ENCODE assay signal across 20 mouse cellular contexts in genomic region chrX:12771561-12771960, GRCm38 (mm10). TPM values are rescaled to one million over a fixed set of nuclear protein-coding genes. Genes with fewer than 3 reads are reported as not detected.
A peak's percentile ranks its signal among the peaks of the same experiment; 100 is the strongest.
DNase-seq lines count a peak whose midpoint lies in the region; ATAC-seq lines count a peak whose summit lies in the region.
"Had no signal": no experiment of that assay in that cellular context is flagged by ENCODE, and none has a peak within 500 bp of the region (broad histone marks: within the 10 kb centered on the region; RNA-seq: fewer than 3 reads in every experiment).

No protein-coding gene starts in this region.

- no peak overlapping the region for H3K9ac ChIP-seq in kidney, embryonic 16.5 days (replicated peaks; ENCODE audit: low read length)
- H3K9ac ChIP-seq in neural tube, embryonic 15.5 days (replicated peaks), result no peak overlapping the region
- H3K9ac ChIP-seq: embryonic facial prominence, embryonic 15.5 days; midbrain, embryonic 13.5 days; neural tube, embryonic 13.5 days had no signal

- H3K4me3 ChIP-seq in kidney, embryonic 16.5 days (ENCODE audit: low read length), result no peak overlapping the region
- H3K4me3 ChIP-seq in neural tube, embryonic 15.5 days (replicated peaks), result no peak overlapping the region
- H3K4me3 ChIP-seq: embryonic facial prominence, embryonic 15.5 days; midbrain, embryonic 13.5 days; neural tube, embryonic 13.5 days had no signal

- H3K9me3 ChIP-seq in kidney, embryonic 16.5 days (ENCODE audit: low read length), result no peaks in the 10 kb centered on the region
- H3K9me3 ChIP-seq in neural tube, embryonic 15.5 days (replicated peaks), result no peaks in the 10 kb centered on the region
- H3K9me3 ChIP-seq: embryonic facial prominence, embryonic 15.5 days; G1E; midbrain, embryonic 13.5 days; neural tube, embryonic 13.5 days had no signal

- DNase-seq in adrenal gland, postnatal 36 days, result peak; percentile 9 to 14
- no peak for DNase-seq in adrenal gland, adult 8-10 months
- peak; percentile 19 for DNase-seq in kidney, postnatal 10 days
- DNase-seq in NIH3T3 (ENCODE audit: low read depth), result peak; percentile 35
- DNase-seq in lung, postnatal 14 days, result peak; percentile 35
- no peak for DNase-seq in T-cell, adult 2 months (ENCODE audit: low spot score)
- DNase-seq: adrenal gland, postnatal 10 days; cerebellum, adult 11-12 months; cerebellum, postnatal 14 days; heart, postnatal 36 days; layer of hippocampus, postnatal 36 days; thymus, adult 18-20 months had no signal

- no peaks in the 10 kb centered on the region for H3K27me3 ChIP-seq in kidney, embryonic 16.5 days (ENCODE audit: insufficient read depth, low read length)
- no peaks in the 10 kb centered on the region for H3K27me3 ChIP-seq in neural tube, embryonic 15.5 days (replicated peaks)
- H3K27me3 ChIP-seq: embryonic facial prominence, embryonic 15.5 days; midbrain, embryonic 13.5 days; neural tube, embryonic 13.5 days had no signal

- H3K4me2 ChIP-seq in kidney, embryonic 16.5 days (replicated peaks; ENCODE audit: low read depth, low read length), result no peak overlapping the region
- H3K4me2 ChIP-seq in neural tube, embryonic 15.5 days, result no peak overlapping the region
- H3K4me2 ChIP-seq: embryonic facial prominence, embryonic 15.5 days; midbrain, embryonic 13.5 days; neural tube, embryonic 13.5 days had no signal

- no peaks in the 10 kb centered on the region for H3K4me1 ChIP-seq in kidney, embryonic 16.5 days (ENCODE audit: insufficient read depth, low read length)
- no peaks in the 10 kb centered on the region for H3K4me1 ChIP-seq in neural tube, embryonic 15.5 days
- H3K4me1 ChIP-seq: embryonic facial prominence, embryonic 15.5 days; midbrain, embryonic 13.5 days; neural tube, embryonic 13.5 days had no signal

- no peak for ATAC-seq in kidney, embryonic 16.5 days (ENCODE audit: low FRiP score, low TSS enrichment)
- ATAC-seq in neural tube, embryonic 15.5 days (ENCODE audit: low FRiP score), result no peak
- ATAC-seq: hindbrain, embryonic 16.5 days; intestine, embryonic 16.5 days; midbrain, embryonic 13.5 days had no signal

- no peaks in the 10 kb centered on the region for H3K36me3 ChIP-seq in kidney, embryonic 16.5 days (ENCODE audit: insufficient read depth, low read length)
- 0 out of 2 replicates have a peak, but pooled peaks cover 6% of the 10 kb centered on the region for H3K36me3 ChIP-seq in neural tube, embryonic 15.5 days
- H3K36me3 ChIP-seq: embryonic facial prominence, embryonic 15.5 days; G1E had no signal

- H3K27ac ChIP-seq in kidney, embryonic 16.5 days (ENCODE audit: low read length), result no peak overlapping the region
- H3K27ac ChIP-seq in neural tube, embryonic 15.5 days (replicated peaks), result no peak overlapping the region
- H3K27ac ChIP-seq: embryonic facial prominence, embryonic 15.5 days; midbrain, embryonic 13.5 days; neural tube, embryonic 13.5 days had no signal

- WGBS in kidney, embryonic 16.5 days, result 52% methylated on average over 2 of the region's 2 CpGs
- 57% methylated on average over 2 of the region's 2 CpGs for WGBS in neural tube, embryonic 15.5 days

RNA-seq across cellular contexts. Expression of gene Med14, which starts 9.7 kb away (rescaled TPM):
- total RNA-seq in adrenal gland, postnatal 36 days (2021), result 10 to 100 TPM; 23.2 to 24.7 TPM
- 10 to 100 TPM; 21.1 to 27.4 (median 24.6) TPM for total RNA-seq in adrenal gland, adult 8-10 months (2022)
- polyA plus RNA-seq in kidney, embryonic 16.5 days (2015; fragmentation: Nextera tagmentation; extraction: Ambion mirVana), result 10.0 and 11.2 TPM in 2 replicates
- 11.9 and 13.2 TPM in 2 replicates for polyA plus RNA-seq in neural tube, embryonic 15.5 days (2015; fragmentation: Nextera tagmentation; extraction: Ambion mirVana)

Comparison
In these comparisons a context has a peak if more than half of its experiments do, and no peak if none do; other contexts are left out.
1. DNase-seq: peak in adrenal gland, postnatal 36 days (2 of 2), kidney, postnatal 10 days (single experiment), NIH3T3 (single experiment) and lung, postnatal 14 days (single experiment); none in adrenal gland, adult 8-10 months (single experiment) and T-cell, adult 2 months (single experiment).